Mouse (Mus musculus): ENCODE results near the gene Gm49318. TPM values are rescaled to one million over a fixed set of nuclear protein-coding genes. Genes with fewer than 3 reads are reported as not detected.

Gene Gm49318
- total RNA-seq, 4 experiments from 2014 or later: not detected

- DNase-seq (ENCODE audit: low spot score in 2 of 2): no peak
Measured at GRCm38 (mm10) chr9:22069881-22070553, 1.0 kb downstream of the Gm49318 start.

- no peak for DNase-seq (ENCODE audit: low spot score in 2 of 2)
Measured at GRCm38 (mm10) chr9:22067195-22067594, 3.9 kb downstream of the Gm49318 start.

GRCm38 (mm10) chr9:22066433-22066832 is 4.6 kb downstream of the Gm49318 start:
- no peak for DNase-seq (ENCODE audit: low spot score in 2 of 2)

- DNase-seq (ENCODE audit: low spot score in 2 of 2): no peak
Measured at GRCm38 (mm10) chr9:22065642-22066041, 5.4 kb downstream of the Gm49318 start.

- peak in 1 of 2 experiments; percentile 55 for DNase-seq (ENCODE audit: low spot score in 2 of 2)
Measured at GRCm38 (mm10) chr9:22064341-22064740, 6.7 kb downstream of the Gm49318 start.

- peak in 1 of 2 experiments; percentile 77 for DNase-seq (ENCODE audit: low spot score in 2 of 2)
Measured at GRCm38 (mm10) chr9:22061339-22061738, 9.7 kb downstream of the Gm49318 start.

- no peak for DNase-seq (ENCODE audit: low spot score in 2 of 2)
Measured at GRCm38 (mm10) chr9:22058011-22058424, 13.0 kb downstream of the Gm49318 start.

GRCm38 (mm10) chr9:22057031-22057517 is 14.0 kb downstream of the Gm49318 start:
- no peak for DNase-seq (ENCODE audit: low spot score in 2 of 2)

GRCm38 (mm10) chr9:22056303-22056910 is 14.7 kb downstream of the Gm49318 start:
- DNase-seq (ENCODE audit: low spot score in 2 of 2): no peak

GRCm38 (mm10) chr9:22055713-22056112 is 15.3 kb downstream of the Gm49318 start:
- no peak for DNase-seq (ENCODE audit: low spot score in 2 of 2)

GRCm38 (mm10) chr9:22054411-22055076 is 16.5 kb downstream of the Gm49318 start:
- DNase-seq (ENCODE audit: low spot score in 2 of 2): peak; percentile 85 to 86

GRCm38 (mm10) chr9:22053657-22054056 is 17.4 kb downstream of the Gm49318 start:
- no peak for DNase-seq (ENCODE audit: low spot score in 2 of 2)

GRCm38 (mm10) chr9:22051958-22052254 is 19.2 kb downstream of the Gm49318 start, which contains the start of gene Elavl3:
Elavl3 (minus strand) TSS chr9:22052023.
- DNase-seq (ENCODE audit: low spot score in 2 of 2): peak; percentile 77 to 78

GRCm38 (mm10) chr9:22051161-22051957 is 19.7 kb downstream of the Gm49318 start:
- DNase-seq (ENCODE audit: low spot score in 2 of 2): no peak

- DNase-seq (ENCODE audit: low spot score in 2 of 2): peak in 1 of 2 experiments; percentile 59
Measured at GRCm38 (mm10) chr9:22050351-22050889, 20.6 kb downstream of the Gm49318 start.

- DNase-seq (ENCODE audit: low spot score in 2 of 2): no peak
Measured at GRCm38 (mm10) chr9:22049721-22050270, 21.3 kb downstream of the Gm49318 start.

- DNase-seq (ENCODE audit: low spot score in 2 of 2): no peak
Measured at GRCm38 (mm10) chr9:22049315-22049714, 21.7 kb downstream of the Gm49318 start.

GRCm38 (mm10) chr9:22047329-22047728 is 23.7 kb downstream of the Gm49318 start:
- DNase-seq (ENCODE audit: low spot score in 2 of 2): no peak

- no peak for DNase-seq (ENCODE audit: low spot score in 2 of 2)
Measured at GRCm38 (mm10) chr9:22041832-22042231, 29.2 kb downstream of the Gm49318 start.

GRCm38 (mm10) chr9:22037826-22038225 is 33.2 kb downstream of the Gm49318 start:
- DNase-seq (ENCODE audit: low spot score in 2 of 2): no peak
